Comparison of ENCODE assay signal across 8 mouse cellular contexts in genomic region chr16:14316884-14317876, GRCm38 (mm10). TPM values are rescaled to one million over a fixed set of nuclear protein-coding genes. Genes with fewer than 3 reads are reported as not detected.
DNase-seq lines count a peak whose midpoint lies in the region; ATAC-seq and TF ChIP-seq lines count a peak whose summit lies in the region.

Gene Fopnl (minus strand): TSS chr16:14317405.

- TF ChIP-seq POLR2A in CH12.LX (IDR thresholded peaks at IDR 0.05; ENCODE audit: low read depth, low read length) = peak; percentile 92

- no peak; the same call in 1 of the 2 replicates for TF ChIP-seq RAD21 in CH12.LX (IDR thresholded peaks at IDR 0.05; ENCODE audit: low read depth, low read length)

- peak within 1 kb of the TSS; percentile 72 to 98 (median 85) for H3K4me3 ChIP-seq in CH12.LX (replicated peaks in 1 of 3; ENCODE audit: low read depth in 2 of 3, low read length in 2 of 3, poor library complexity in 1 of 3)
- peak within 1 kb of the TSS; percentile 54 for H3K4me3 ChIP-seq in forebrain, embryonic 11.5 days (ENCODE audit: low read depth, low read length)
- peak within 1 kb of the TSS; percentile 96 for H3K4me3 ChIP-seq in heart, embryonic 16.5 days (ENCODE audit: low read length)
- peak within 1 kb of the TSS; percentile 85 for H3K4me3 ChIP-seq in liver, embryonic 15.5 days (replicated peaks)
- peak within 1 kb of the TSS; percentile 63 for H3K4me3 ChIP-seq in neural tube, embryonic 12.5 days

- peaks cover 2% of the 10 kb centered on the region for H3K27me3 ChIP-seq in CH12.LX (replicated peaks)
- H3K27me3 ChIP-seq in forebrain, embryonic 11.5 days (ENCODE audit: control insufficient read depth, insufficient read depth, low read length) = no peaks in the 10 kb centered on the region
- no peaks in the 10 kb centered on the region; the same call in none of the 2 replicates for H3K27me3 ChIP-seq in heart, embryonic 16.5 days (ENCODE audit: control insufficient read depth, insufficient read depth, low read length)
- peaks cover 12% of the 10 kb centered on the region; the same call in 1 of the 2 replicates for H3K27me3 ChIP-seq in liver, embryonic 15.5 days
- no peaks in the 10 kb centered on the region; the same call in 1 of the 2 replicates for H3K27me3 ChIP-seq in neural tube, embryonic 12.5 days (replicated peaks)

- peak within 1 kb of the TSS; percentile 45 for H3K27ac ChIP-seq in CH12.LX (ENCODE audit: insufficient read depth, low read depth)
- H3K27ac ChIP-seq in forebrain, embryonic 11.5 days (ENCODE audit: low read depth, low read length) = peak within 1 kb of the TSS; percentile 51; the same call in 1 of the 2 replicates
- H3K27ac ChIP-seq in heart, embryonic 16.5 days (ENCODE audit: low read length) = peak within 1 kb of the TSS; percentile 83
- peak within 1 kb of the TSS; percentile 82 for H3K27ac ChIP-seq in liver, embryonic 15.5 days (replicated peaks)
- peak within 1 kb of the TSS; percentile 68 for H3K27ac ChIP-seq in neural tube, embryonic 12.5 days

- dilution Hi-C loops in CH12.LX (cut with MboI; ENCODE audit: extremely low pct_ligation_motif_present, extremely low pct_unique_long_range_greater_than_20kb, low sequenced_read_pairs) = no loop called here

- no peak for TF ChIP-seq CTCF in CH12.LX (conservative IDR thresholded peaks at IDR 0.05 in 1 of 2, IDR thresholded peaks at IDR 0.05 in 1 of 2; ENCODE audit: low read depth in 2 of 2, low read length in 2 of 2)

- ATAC-seq in forebrain, embryonic 11.5 days (replicated peaks; ENCODE audit: low FRiP score) = peak; percentile 100
- peak; percentile 100 for ATAC-seq in heart, embryonic 16.5 days (replicated peaks; ENCODE audit: extremely low read depth, insufficient read depth, low FRiP score)
- ATAC-seq in liver, embryonic 15.5 days (ENCODE audit: insufficient read depth) = peak; percentile 100
- ATAC-seq in neural tube, embryonic 12.5 days (ENCODE audit: low FRiP score, low read depth) = peak; percentile 100

- TF ChIP-seq EP300 in CH12.LX (IDR thresholded peaks at IDR 0.05; ENCODE audit: low read length) = 0 out of 2 replicates have a peak, but pooled peaks have one; percentile 29

- peak; percentile 99 for DNase-seq in CH12.LX (ENCODE audit: extremely low read depth)
- DNase-seq in c-Kit-positive CD71-positive TER-119-negative erythroid progenitor cells, embryonic 14.5 days (ENCODE audit: low read depth) = peak; percentile 93
- peak; percentile 96 for DNase-seq in forebrain, embryonic 11.5 days (ENCODE audit: low spot score)
- DNase-seq in kidney, postnatal 36 days = peak; percentile 99
- DNase-seq in telencephalon, adult 2 months (ENCODE audit: low read depth, low spot score) = peak; percentile 95

- WGBS in forebrain, embryonic 11.5 days = 4% methylated on average over 51 of the region's 51 CpGs
- 3% methylated on average over 51 of the region's 51 CpGs for WGBS in heart, embryonic 16.5 days
- 2% methylated on average over 51 of the region's 51 CpGs for WGBS in liver, embryonic 15.5 days (ENCODE audit: insufficient replicate concordance)
- 5% methylated on average over 51 of the region's 51 CpGs for WGBS in neural tube, embryonic 12.5 days

- peaks cover 6 to 24% of the 10 kb centered on the region in 2 experiments for H3K36me3 ChIP-seq in CH12.LX (replicated peaks in 1 of 2; ENCODE audit: control insufficient read depth in 1 of 2, insufficient read depth in 1 of 2, low read length in 1 of 2)
- peaks cover 4% of the 10 kb centered on the region; the same call in 1 of the 2 replicates for H3K36me3 ChIP-seq in forebrain, embryonic 11.5 days (ENCODE audit: control insufficient read depth, insufficient read depth, low read length)
- H3K36me3 ChIP-seq in heart, embryonic 16.5 days (ENCODE audit: control insufficient read depth, insufficient read depth) = peaks cover 10% of the 10 kb centered on the region
- peaks cover 20% of the 10 kb centered on the region for H3K36me3 ChIP-seq in liver, embryonic 15.5 days (replicated peaks)
- H3K36me3 ChIP-seq in neural tube, embryonic 12.5 days = peaks cover 14% of the 10 kb centered on the region

- peaks cover 16% of the 10 kb centered on the region for H3K79me2 ChIP-seq in CH12.LX (replicated peaks; ENCODE audit: control insufficient read depth, extremely low read depth, insufficient read depth, poor library complexity, severe bottlenecking)

- peaks cover 7 to 31% of the 10 kb centered on the region in 2 experiments for H3K4me1 ChIP-seq in CH12.LX (ENCODE audit: control insufficient read depth in 1 of 2, insufficient read depth in 2 of 2)
- H3K4me1 ChIP-seq in forebrain, embryonic 11.5 days (replicated peaks; ENCODE audit: control insufficient read depth, insufficient read depth, low read length) = peaks cover 4% of the 10 kb centered on the region; the same call in 1 of the 2 replicates
- peaks cover 11% of the 10 kb centered on the region for H3K4me1 ChIP-seq in heart, embryonic 16.5 days (ENCODE audit: control insufficient read depth, insufficient read depth, low read length)
- H3K4me1 ChIP-seq in liver, embryonic 15.5 days (replicated peaks) = peaks cover 25% of the 10 kb centered on the region
- peaks cover 9% of the 10 kb centered on the region for H3K4me1 ChIP-seq in neural tube, embryonic 12.5 days

- H3K9ac ChIP-seq in CH12.LX (ENCODE audit: insufficient read depth, low read depth) = peak within 1 kb of the TSS; percentile 70
- peak within 1 kb of the TSS; percentile 74 for H3K9ac ChIP-seq in forebrain, embryonic 11.5 days (ENCODE audit: low read length)
- H3K9ac ChIP-seq in heart, embryonic 16.5 days (ENCODE audit: low read length) = peak within 1 kb of the TSS; percentile 89
- peak within 1 kb of the TSS; percentile 82 for H3K9ac ChIP-seq in liver, embryonic 15.5 days
- peak within 1 kb of the TSS; percentile 66 for H3K9ac ChIP-seq in neural tube, embryonic 12.5 days

- no peaks in the 10 kb centered on the region for H3K9me3 ChIP-seq in CH12.LX (replicated peaks; ENCODE audit: low read length)
- H3K9me3 ChIP-seq in forebrain, embryonic 11.5 days (ENCODE audit: control insufficient read depth, low read length) = no peaks in the 10 kb centered on the region
- H3K9me3 ChIP-seq in heart, embryonic 16.5 days (replicated peaks; ENCODE audit: control insufficient read depth, low read length) = no peaks in the 10 kb centered on the region
- no peaks in the 10 kb centered on the region for H3K9me3 ChIP-seq in liver, embryonic 15.5 days (replicated peaks)
- no peaks in the 10 kb centered on the region for H3K9me3 ChIP-seq in neural tube, embryonic 12.5 days

- in situ Hi-C loops in CH12.LX (cut with MboI; ENCODE audit: low pct_ligation_motif_present, low pct_unique_long_range_greater_than_20kb, low sequenced_read_pairs) = no loop called here

- H3K4me2 ChIP-seq in CH12.LX (ENCODE audit: insufficient read depth, low read depth, poor library complexity, severe bottlenecking) = peak within 1 kb of the TSS; percentile 67
- H3K4me2 ChIP-seq in forebrain, embryonic 11.5 days (ENCODE audit: low read depth, low read length, severe bottlenecking) = peak within 1 kb of the TSS; percentile 51
- H3K4me2 ChIP-seq in heart, embryonic 16.5 days (ENCODE audit: low read depth, low read length) = peak within 1 kb of the TSS; percentile 91
- peak within 1 kb of the TSS; percentile 92 for H3K4me2 ChIP-seq in liver, embryonic 15.5 days
- peak within 1 kb of the TSS; percentile 71 for H3K4me2 ChIP-seq in neural tube, embryonic 12.5 days (replicated peaks)

TF ChIP-seq in CH12.LX, 34 proteins besides CTCF, POLR2A, EP300 and RAD21 (continues in another document):
- no peak for TF ChIP-seq CHD1 (IDR thresholded peaks at IDR 0.05; ENCODE audit: low read depth, low read length)
- peak; percentile 93 for TF ChIP-seq NRF1 (IDR thresholded peaks at IDR 0.05; ENCODE audit: low read depth, low read length)
- peak; percentile 90 for TF ChIP-seq SIN3A (IDR thresholded peaks at IDR 0.05; ENCODE audit: low read length)
- TF ChIP-seq BHLHE40 (IDR thresholded peaks at IDR 0.05; ENCODE audit: low read depth, low read length) = no peak
- TF ChIP-seq HCFC1 (IDR thresholded peaks at IDR 0.05; ENCODE audit: low read depth, low read length) = peak; percentile 74
- TF ChIP-seq GABPA (IDR thresholded peaks at IDR 0.05; ENCODE audit: insufficient replicate concordance, low read depth, low read length) = no peak
- peak; percentile 81 for TF ChIP-seq CHD2 (IDR thresholded peaks at IDR 0.05; ENCODE audit: low read length)
- peak; percentile 55; the same call in 1 of the 2 replicates for TF ChIP-seq RCOR1 (conservative IDR thresholded peaks at IDR 0.05; ENCODE audit: low read depth, low read length)
- TF ChIP-seq MAZ (IDR thresholded peaks at IDR 0.05; ENCODE audit: low read depth, low read length) = no peak
- TF ChIP-seq ELF1 (IDR thresholded peaks at IDR 0.05; ENCODE audit: low read depth, low read length) = peak; percentile 81
- no peak for TF ChIP-seq ZNF384 (IDR thresholded peaks at IDR 0.05; ENCODE audit: low read depth, low read length)
- no peak for TF ChIP-seq USF2 (conservative IDR thresholded peaks at IDR 0.05; ENCODE audit: low read depth, low read length)
- no peak for TF ChIP-seq JUND (conservative IDR thresholded peaks at IDR 0.05; ENCODE audit: low read depth, low read length)
- peak; percentile 80; the same call in 1 of the 2 replicates for TF ChIP-seq MAX (IDR thresholded peaks at IDR 0.05; ENCODE audit: low read length)
- TF ChIP-seq PAX5 (IDR thresholded peaks at IDR 0.05; ENCODE audit: low read length) = no peak
- TF ChIP-seq SMC3 (IDR thresholded peaks at IDR 0.05; ENCODE audit: low read depth, low read length) = no peak
- no peak for TF ChIP-seq MAFK (IDR thresholded peaks at IDR 0.05; ENCODE audit: insufficient replicate concordance, low read length)
- peak; percentile 96 for TF ChIP-seq NELFE (IDR thresholded peaks at IDR 0.05; ENCODE audit: low read depth, low read length)
- TF ChIP-seq MEF2A (IDR thresholded peaks at IDR 0.05; ENCODE audit: borderline replicate concordance, low read depth, low read length) = peak; percentile 62; the same call in 1 of the 2 replicates
- peak; percentile 84 for TF ChIP-seq MYC (IDR thresholded peaks at IDR 0.05; ENCODE audit: low read depth, low read length)
- peak; percentile 79 for TF ChIP-seq IRF4 (IDR thresholded peaks at IDR 0.05; ENCODE audit: low read depth, low read length)
- 0 out of 2 replicates have a peak, but pooled peaks have one; percentile 55 for TF ChIP-seq MXI1 (IDR thresholded peaks at IDR 0.05; ENCODE audit: low read depth, low read length)

RNA-seq across cellular contexts. Expression of gene Fopnl, which starts in this region (rescaled TPM):
- total RNA-seq in CH12.LX (2012; rRNA removed) = 32.8 and 38.5 TPM in 2 replicates
- 153 and 159 TPM in 2 replicates for total RNA-seq in CH12.LX (2014; rRNA removed)
- polyA plus RNA-seq in CH12.LX (2012; ENCODE audit: insufficient read length, low read depth) = 54.9 and 56.8 TPM in 2 replicates
- 168 and 174 TPM in 2 replicates for polyA plus RNA-seq in forebrain, embryonic 11.5 days (2014; fragmentation: Nextera tagmentation; extraction: Ambion mirVana)
- polyA plus RNA-seq in heart, embryonic 16.5 days (2015; fragmentation: Nextera tagmentation; extraction: Ambion mirVana) = 115 and 136 TPM in 2 replicates
- 58.9 and 62.8 TPM in 2 replicates for polyA plus RNA-seq in liver, embryonic 15.5 days (2015; fragmentation: Nextera tagmentation; extraction: Ambion mirVana)
- polyA plus RNA-seq in neural tube, embryonic 12.5 days (2016; fragmentation: Nextera tagmentation; extraction: Ambion mirVana) = 168 and 172 TPM in 2 replicates

Comparison
In these comparisons a context has a peak if more than half of its experiments do, and no peak if none do; other contexts are left out.
1. Peak in every context shown above with its lines: DNase-seq, ATAC-seq, H3K4me3 ChIP-seq and H3K27ac ChIP-seq.